8 mouse cellular contexts compared by ENCODE assay signal in genomic region chr4:140622819-140623218, GRCm38 (mm10). TPM values are rescaled to one million over a fixed set of nuclear protein-coding genes. Genes with fewer than 3 reads are reported as not detected.
DNase-seq lines count a peak whose midpoint lies in the region; ATAC-seq and TF ChIP-seq lines count a peak whose summit lies in the region.

No protein-coding gene starts in this region.

- H3K4me1 ChIP-seq in heart, adult 2 months (ENCODE audit: control insufficient read depth, insufficient read depth, low read length): peaks cover 17% of the 10 kb centered on the region
- peaks cover 44% of the 10 kb centered on the region for H3K4me1 ChIP-seq in intestine, embryonic 16.5 days (ENCODE audit: control insufficient read depth, insufficient read depth, low read length)
- peaks cover 35% of the 10 kb centered on the region for H3K4me1 ChIP-seq in midbrain, embryonic 14.5 days (ENCODE audit: control insufficient read depth, insufficient read depth, low read length)

- peak; percentile 21 for ATAC-seq in granulocyte monocyte progenitor cell, adult 5-6 weeks (replicated peaks; ENCODE audit: poor library complexity, severe bottlenecking)
- ATAC-seq in intestine, embryonic 16.5 days: peak; percentile 17; the same call in 1 of the 2 replicates
- no peak for ATAC-seq in midbrain, embryonic 14.5 days (ENCODE audit: low FRiP score, low TSS enrichment)

- TF ChIP-seq EP300 in heart, adult 2 months (IDR thresholded peaks at IDR 0.05; ENCODE audit: insufficient read depth, low read depth, low read length): no peak

- intact Hi-C loops in heart, adult 2 months (cut with DNase I): loop anchor here (2.0 to 5.0 kb wide), 2 partner anchors 52 to 66 kb away; no protein-coding TSS in a partner anchor
- intact Hi-C loops in heart, postnatal 25 days (cut with DNase I): no loop called here

- no peak overlapping the region for H3K9ac ChIP-seq in heart, adult 2 months (ENCODE audit: low read depth, low read length)
- peak overlapping the region; percentile 38; the same call in 1 of the 2 replicates for H3K9ac ChIP-seq in intestine, embryonic 16.5 days (ENCODE audit: low read depth, low read length)
- H3K9ac ChIP-seq in midbrain, embryonic 14.5 days (replicated peaks; ENCODE audit: low read length): no peak overlapping the region

- no peaks in the 10 kb centered on the region for H3K27me3 ChIP-seq in heart, adult 2 months (ENCODE audit: control insufficient read depth, insufficient read depth, low read length)
- no peaks in the 10 kb centered on the region for H3K27me3 ChIP-seq in intestine, embryonic 16.5 days (replicated peaks; ENCODE audit: control insufficient read depth, insufficient read depth, low read length)
- no peaks in the 10 kb centered on the region for H3K27me3 ChIP-seq in midbrain, embryonic 14.5 days (ENCODE audit: control insufficient read depth, insufficient read depth, low read length)

- H3K27ac ChIP-seq in heart, adult 2 months: peak overlapping the region; percentile 71
- H3K27ac ChIP-seq in intestine, embryonic 16.5 days (ENCODE audit: low read length): peak overlapping the region; percentile 94
- peak overlapping the region; percentile 26; the same call in 1 of the 2 replicates for H3K27ac ChIP-seq in midbrain, embryonic 14.5 days (replicated peaks; ENCODE audit: low read depth, low read length)

- H3K4me3 ChIP-seq in heart, adult 2 months: no peak overlapping the region
- no peak overlapping the region for H3K4me3 ChIP-seq in intestine, embryonic 16.5 days (ENCODE audit: low read length)
- no peak overlapping the region for H3K4me3 ChIP-seq in midbrain, embryonic 14.5 days (replicated peaks; ENCODE audit: low read depth, low read length)

- WGBS in heart, adult 2 months: 37% methylated on average over 4 of the region's 4 CpGs
- 30% methylated on average over 4 of the region's 4 CpGs for WGBS in intestine, embryonic 16.5 days
- WGBS in midbrain, embryonic 14.5 days: 43% methylated on average over 4 of the region's 4 CpGs

- H3K9me3 ChIP-seq in intestine, embryonic 16.5 days (ENCODE audit: control insufficient read depth, low read length): no peaks in the 10 kb centered on the region
- H3K9me3 ChIP-seq in midbrain, embryonic 14.5 days (ENCODE audit: control insufficient read depth, low read length): no peaks in the 10 kb centered on the region

- H3K4me2 ChIP-seq in intestine, embryonic 16.5 days (ENCODE audit: low read depth, low read length): no peak overlapping the region
- H3K4me2 ChIP-seq in midbrain, embryonic 14.5 days (ENCODE audit: low read length): no peak overlapping the region

- 0 out of 2 replicates have a peak, but pooled peaks cover 1% of the 10 kb centered on the region for H3K79me2 ChIP-seq in heart, adult 2 months (replicated peaks; ENCODE audit: control insufficient read depth, insufficient read depth, low read length)

- no peak for TF ChIP-seq CTCF in heart, adult 2 months (IDR thresholded peaks at IDR 0.05)

- no peaks in the 10 kb centered on the region for H3K36me3 ChIP-seq in heart, adult 2 months (ENCODE audit: control insufficient read depth, insufficient read depth, low read length)
- no peaks in the 10 kb centered on the region for H3K36me3 ChIP-seq in intestine, embryonic 16.5 days (ENCODE audit: control insufficient read depth, insufficient read depth, low read length)
- peaks cover 8% of the 10 kb centered on the region; the same call in 1 of the 2 replicates for H3K36me3 ChIP-seq in midbrain, embryonic 14.5 days (ENCODE audit: control insufficient read depth, insufficient read depth, low read length)

- peak in 1 of 2 experiments; percentile 46 for DNase-seq in heart, adult 2 months
- no peak for DNase-seq in heart, postnatal 25 days (ENCODE audit: low spot score)
- no peak for DNase-seq in midbrain, embryonic 14.5 days
- no peak for DNase-seq in ovary, adult 18-20 months (ENCODE audit: low spot score)
- DNase-seq in frontal cortex, postnatal 14 days (ENCODE audit: low spot score in 2 of 2): no peak
- DNase-seq in cerebellum, adult 18-20 months: no peak

- 0 out of 2 replicates have a peak, but pooled peaks have one; percentile 43 for TF ChIP-seq POLR2A in heart, adult 2 months (IDR thresholded peaks at IDR 0.05; ENCODE audit: insufficient read depth, low read depth, low read length)

RNA-seq across cellular contexts. Expression of gene Arhgef10l, which starts 43.0 kb away (rescaled TPM):
- total RNA-seq in heart, adult 2 months (2021): 10 to 100 TPM; 61.0 to 74.4 TPM
- 54.7 and 75.6 TPM in 2 replicates for polyA plus RNA-seq in heart, adult 2 months (2012; rRNA removed)
- 10 to 100 TPM; 62.4 to 63.9 TPM for total RNA-seq in heart, postnatal 25 days (2021)
- 4.2 and 6.0 TPM in 2 replicates for total RNA-seq in granulocyte monocyte progenitor cell, adult 5-6 weeks (2014; fragmentation: Nextera tagmentation)
- 6.9 and 7.2 TPM in 2 replicates for total RNA-seq in granulocyte monocyte progenitor cell, adult 5-6 weeks (2017)
- 12.1 and 14.3 TPM in 2 replicates for polyA plus RNA-seq in intestine, embryonic 16.5 days (2015; fragmentation: Nextera tagmentation; extraction: Ambion mirVana)
- 18.7 and 24.6 TPM in 2 replicates for polyA plus RNA-seq in midbrain, embryonic 14.5 days (2014; fragmentation: Nextera tagmentation; extraction: Ambion mirVana)

Comparison
In these comparisons a context has a peak if more than half of its experiments do, and no peak if none do; other contexts are left out.
1. H3K27ac ChIP-seq: peak in every context shown above with its lines; median percentile 94 in intestine, embryonic 16.5 days; 71 in heart, adult 2 months; 26 in midbrain, embryonic 14.5 days.
2. RNA of gene Arhgef10l, which starts 43.0 kb away (total RNA-seq): 61.0 to 74.4 TPM in heart, adult 2 months and 62.4 to 63.9 TPM in heart, postnatal 25 days; 4.2 to 7.2 TPM in granulocyte monocyte progenitor cell, adult 5-6 weeks; every median in the first group is over 4 times any median in the second.